Mouse (Mus musculus) olfactory bulb, adult 2 months (tissue): ENCODE data around the gene Rell1. TPM values are rescaled to one million over a fixed set of nuclear protein-coding genes. Genes with fewer than 3 reads are reported as not detected.

ENCODE experiments used
- H3K27ac ChIP-seq: fragments of 200-500 bp; 2 replicates; pipeline ENCODE4 v1.5.1; 2012; ENCODE audit warnings: low read depth, low read length; ENCODE audit not compliant: insufficient read depth
- H3K4me1 ChIP-seq: fragments of 200-500 bp; 2 replicates; pipeline ENCODE4 v1.6.1; 2012; ENCODE audit warnings: low read length; ENCODE audit not compliant: control insufficient read depth, insufficient read depth
- H3K4me3 ChIP-seq: fragments of 200-500 bp; 2 replicates; pipeline ENCODE4 v1.5.1; 2012; ENCODE audit warnings: mild to moderate bottlenecking, low read depth, low read length, moderate library complexity; ENCODE audit not compliant: insufficient read depth
- CTCF ChIP-seq: fragments of 200-500 bp; IDR thresholded peaks from 2 replicates; pipeline ENCODE4 v1.5.1; 2012; ENCODE audit warnings: low read depth, mild to moderate bottlenecking, low read length, moderate library complexity; ENCODE audit not compliant: insufficient read depth
- POLR2A ChIP-seq: fragments of 200-500 bp; IDR thresholded peaks from 2 replicates; pipeline ENCODE4 v1.6.1; 2012; ENCODE audit warnings: mild to moderate bottlenecking, low read depth, low read length, moderate library complexity; ENCODE audit not compliant: insufficient read depth
- WGBS: fragments of 180-500 bp; shearing (Covaris S2); methylation state at CpG from one replicate; pipeline ENCODE4 v1.1.7; 2018; 5-methylcytosine and 5-hydroxymethylcytosine counted together
- polyA plus RNA-seq: library from polyadenylated mRNA; stranded (reverse); fragments of >200 nt; gene quantifications from 2 replicates; pipeline ENCODE4 v1.2.4, GENCODE M21; 2012; ENCODE audit warnings: low replicate concordance; ENCODE audit not compliant: missing spikeins, insufficient read depth, insufficient read length

The Rell1 gene
- polyA plus RNA-seq, 1 experiment, result not detected

- TF ChIP-seq POLR2A (no peak), CTCF (no peak)
- Histone ChIP-seq H3K4me3 (no peak overlapping the region), H3K27ac (no peak overlapping the region), H3K4me1 (no peaks in the 10 kb centered on the region)
- 99% methylated on average over 4 of the region's 4 CpGs for WGBS
Observed at GRCm38 (mm10) chr5:63887111-63887510, 81.6 kb downstream of the Rell1 start.

- TF ChIP-seq CTCF (no peak), POLR2A (no peak)
- no peaks in the 10 kb centered on the region for H3K4me1 ChIP-seq
- H3K27ac ChIP-seq, result no peak overlapping the region
- WGBS, result 26% methylated on average over 6 of the region's 6 CpGs
- no peak overlapping the region for H3K4me3 ChIP-seq
Observed at GRCm38 (mm10) chr5:63886709-63887108, 82.0 kb downstream of the Rell1 start.

GRCm38 (mm10) chr5:63886292-63886691 lies 82.4 kb downstream of the Rell1 start:
- TF ChIP-seq CTCF (no peak), POLR2A (no peak)
- Histone ChIP-seq H3K4me1 (no peaks in the 10 kb centered on the region), H3K27ac (no peak overlapping the region), H3K4me3 (no peak overlapping the region)
- WGBS, result 86% methylated on average over 5 of the region's 5 CpGs

DNA sequence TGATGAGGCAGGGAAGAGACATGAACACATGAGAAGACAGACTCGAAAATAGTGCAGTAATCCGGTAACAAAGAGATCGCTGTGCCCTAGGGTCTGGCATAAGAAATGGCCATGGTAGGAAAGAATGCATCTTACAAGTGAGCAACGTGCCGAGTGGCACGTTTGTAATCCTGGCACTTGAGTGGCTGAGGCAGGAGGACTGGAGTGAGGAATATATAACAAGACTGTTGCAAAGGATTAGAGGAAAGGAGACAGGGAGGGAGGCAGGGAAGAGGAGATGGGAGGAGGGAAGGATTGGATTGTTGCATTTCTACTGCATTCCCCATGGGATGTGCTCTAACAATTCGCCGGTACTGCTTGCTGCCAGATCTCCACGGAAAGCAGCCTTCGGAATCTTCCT lies 89.7 kb downstream of the Rell1 start:
- TF ChIP-seq CTCF, result no peak
- no peak for TF ChIP-seq POLR2A
- no peaks in the 10 kb centered on the region for H3K4me1 ChIP-seq
- no peak overlapping the region for H3K27ac ChIP-seq
- 70% methylated on average over 10 of the region's 10 CpGs for WGBS
- H3K4me3 ChIP-seq, result no peak overlapping the region

- no peak overlapping the region for H3K27ac ChIP-seq
- no peak for TF ChIP-seq CTCF
- no peak for TF ChIP-seq POLR2A
- no peak overlapping the region for H3K4me3 ChIP-seq
- H3K4me1 ChIP-seq, result no peaks in the 10 kb centered on the region
- WGBS, result 81% methylated on average over 4 of the region's 4 CpGs
Observed at GRCm38 (mm10) chr5:63876081-63876480, 92.6 kb downstream of the Rell1 start.

GRCm38 (mm10) chr5:63874880-63875279 lies 93.8 kb downstream of the Rell1 start:
- WGBS, result 83% methylated on average over 16 of the region's 16 CpGs

DNA sequence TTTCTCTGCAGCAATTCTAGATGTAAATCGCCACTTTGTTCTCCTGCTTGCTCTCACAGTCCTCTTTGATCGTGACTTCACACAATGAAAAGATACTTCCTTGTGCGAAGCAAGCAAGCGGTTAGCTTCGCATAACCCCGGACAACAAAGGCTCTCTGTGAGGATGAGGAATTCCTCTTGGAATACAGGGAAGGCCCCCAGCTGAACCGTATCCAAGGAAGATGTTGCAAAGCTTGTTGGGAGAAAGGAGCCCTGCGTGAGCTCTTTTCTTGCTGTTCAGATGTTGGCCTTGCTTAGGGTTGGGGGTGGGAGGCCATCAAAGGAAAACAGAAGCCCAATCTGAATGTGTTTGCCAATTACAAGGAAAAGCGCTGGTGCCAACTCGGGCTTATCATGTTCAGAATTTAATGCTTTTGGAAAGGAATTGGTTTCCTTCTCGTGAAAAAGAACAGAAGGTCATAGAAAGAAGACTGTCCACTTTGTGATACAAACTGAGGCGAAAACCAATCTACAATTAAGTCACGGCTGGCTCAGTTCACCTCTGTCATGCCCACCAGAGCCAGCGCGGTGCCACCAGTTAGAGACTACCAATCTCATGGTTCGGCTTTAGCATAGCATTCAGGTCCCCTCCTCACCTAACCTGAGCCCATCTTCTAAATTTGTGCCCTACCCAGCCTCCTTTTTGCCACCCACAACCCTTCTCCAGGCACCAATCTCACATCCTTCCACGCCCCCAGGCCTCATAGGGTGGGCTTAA lies 96.3 kb downstream of the Rell1 start:
- WGBS, result 41% methylated on average over 17 of the region's 17 CpGs
- H3K4me3 ChIP-seq, result no peak overlapping the region
- no peaks in the 10 kb centered on the region for H3K4me1 ChIP-seq
- H3K27ac ChIP-seq, result 0 out of 2 replicates have a peak overlapping the region, but pooled peaks have one; percentile 16
- TF ChIP-seq CTCF, result no peak
- TF ChIP-seq POLR2A, result no peak

More at GRCm38 (mm10) chr5:63874880-63875279, 93.8 kb downstream of the Rell1 start:
- Histone ChIP-seq H3K27ac (no peak overlapping the region), H3K4me3 (no peak overlapping the region), H3K4me1 (no peaks in the 10 kb centered on the region)
- TF ChIP-seq POLR2A (no peak), CTCF (no peak)

DNA sequence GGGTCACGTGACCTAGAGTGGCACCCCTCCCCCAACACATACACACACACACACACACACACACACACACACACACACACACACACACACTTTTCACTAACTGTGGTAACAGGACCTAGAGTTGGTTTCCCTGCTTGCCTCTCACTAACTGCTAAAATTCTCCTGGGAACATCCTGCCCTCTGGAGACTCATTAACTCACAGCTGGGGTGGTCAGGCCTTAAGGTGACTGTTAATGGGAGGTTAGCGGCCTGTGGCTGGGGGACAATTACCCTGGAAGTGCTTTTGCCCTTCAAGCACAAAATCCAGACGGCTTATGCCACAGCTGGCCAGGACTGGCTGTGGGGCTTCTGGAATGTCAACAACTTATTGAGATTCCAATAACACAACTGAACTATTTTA lies 101.3 kb downstream of the Rell1 start:
- Histone ChIP-seq H3K4me3 (no peak overlapping the region), H3K4me1 (no peaks in the 10 kb centered on the region), H3K27ac (no peak overlapping the region)
- TF ChIP-seq POLR2A (no peak), CTCF (no peak)
- 56% methylated on average over 3 of the region's 3 CpGs for WGBS

DNA sequence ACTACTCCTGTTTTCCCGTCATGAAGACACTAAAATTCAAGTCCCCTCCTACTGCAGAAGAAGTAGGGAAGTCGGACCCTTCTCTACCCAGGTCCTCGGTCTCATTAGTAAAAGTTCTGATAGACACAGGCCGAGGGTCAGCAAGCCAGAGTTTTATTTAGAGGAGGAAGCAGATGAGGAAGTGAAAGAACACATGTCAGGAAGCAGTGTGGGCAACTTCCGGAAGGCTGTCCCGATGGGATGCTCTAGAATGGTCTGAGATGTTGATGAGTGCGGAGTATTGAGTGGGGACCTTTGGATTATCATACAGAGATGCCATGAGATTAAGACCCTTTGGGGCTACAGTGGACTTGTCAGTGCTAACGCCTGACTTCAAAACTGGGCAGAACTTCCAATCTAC lies 109.8 kb downstream of the Rell1 start:
- no peaks in the 10 kb centered on the region for H3K4me1 ChIP-seq
- TF ChIP-seq CTCF (no peak), POLR2A (no peak)
- H3K27ac ChIP-seq, result no peak overlapping the region
- whole genome bisulfite sequencing, result 94% methylated on average over 8 of the region's 8 CpGs
- no peak overlapping the region for H3K4me3 ChIP-seq

Other genes with a start within 250 kb of the Rell1 start
- gene 0610040J01Rik, start 156.5 kb downstream of the Rell1 start, polyA plus RNA-seq, result not detected in 2 replicates
- gene Pgm2, start 124.1 kb upstream of the Rell1 start, polyA plus RNA-seq, result not detected in 2 replicates
- gene Tbc1d1, start 187.4 kb upstream of the Rell1 start, polyA plus RNA-seq, result not detected in 2 replicates